Mouse (Mus musculus): ENCODE results near the gene 4930558K02Rik. TPM values are rescaled to one million over a fixed set of nuclear protein-coding genes. Genes with fewer than 3 reads are reported as not detected.

Gene 4930558K02Rik
- polyA plus RNA-seq, 1 experiment from 2014 or later: not detected

GRCm38 (mm10) chr1:161980046-161980445, 610 bp upstream of the 4930558K02Rik start:
- 81% methylated on average over 2 of the region's 2 CpGs for WGBS
- H3K4me1 ChIP-seq (ENCODE audit: insufficient read depth): peaks cover 5% of the 10 kb centered on the region; the same call in 1 of the 2 replicates
- H3K36me3 ChIP-seq (ENCODE audit: insufficient read depth): no peaks in the 10 kb centered on the region
- H3K9me3 ChIP-seq (ENCODE audit: low read depth, low read length): no peaks in the 10 kb centered on the region
- no peak for TF ChIP-seq CTCF (IDR thresholded peaks at IDR 0.05; ENCODE audit: low read depth)
- no peak overlapping the region for H3K4me2 ChIP-seq
- no peaks in the 10 kb centered on the region for H3K27me3 ChIP-seq (ENCODE audit: insufficient read depth, low read length)
- no peak overlapping the region for H3K9ac ChIP-seq
- ATAC-seq (ENCODE audit: insufficient read depth) (no peak), DNase-seq (no peak)
- no peak overlapping the region for H3K27ac ChIP-seq (ENCODE audit: low read depth)
- no peak overlapping the region for H3K4me3 ChIP-seq (ENCODE audit: low read depth, low read length)

- no peak overlapping the region for H3K4me2 ChIP-seq
- no peak for DNase-seq
- TF ChIP-seq CTCF (IDR thresholded peaks at IDR 0.05; ENCODE audit: low read depth): no peak
- H3K4me1 ChIP-seq (ENCODE audit: insufficient read depth): peaks cover 5% of the 10 kb centered on the region; the same call in 1 of the 2 replicates
- H3K9ac ChIP-seq: no peak overlapping the region
- 87% methylated on average over 5 of the region's 5 CpGs for WGBS
- H3K36me3 ChIP-seq (ENCODE audit: insufficient read depth): no peaks in the 10 kb centered on the region
- H3K27ac ChIP-seq (ENCODE audit: low read depth): no peak overlapping the region
- H3K27me3 ChIP-seq (ENCODE audit: insufficient read depth, low read length): no peaks in the 10 kb centered on the region
- no peaks in the 10 kb centered on the region for H3K9me3 ChIP-seq (ENCODE audit: low read depth, low read length)
- no peak overlapping the region for H3K4me3 ChIP-seq (ENCODE audit: low read depth, low read length)
- ATAC-seq (ENCODE audit: insufficient read depth): no peak
Observed at GRCm38 (mm10) chr1:161978173-161978700, 1.2 kb downstream of the 4930558K02Rik start.

DNA sequence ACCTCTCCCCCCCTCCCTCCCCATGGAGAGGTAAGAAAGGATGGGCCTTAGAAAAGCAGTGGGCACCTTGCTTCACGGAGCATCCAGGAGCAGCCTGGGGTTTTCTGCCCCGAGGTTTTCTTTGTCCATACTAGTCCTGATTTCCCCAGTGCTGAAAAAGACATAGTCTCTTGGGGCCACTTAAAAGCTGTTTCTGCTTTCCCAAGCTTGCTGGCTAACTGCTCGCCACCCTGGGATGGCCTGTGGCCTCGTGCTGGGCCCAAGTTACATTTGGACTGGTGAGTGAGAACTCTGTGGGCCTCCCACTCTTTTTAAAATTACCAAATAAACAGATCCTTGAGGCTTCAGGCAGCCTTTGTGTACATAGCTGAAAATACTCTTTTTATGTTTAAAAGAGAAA, 2.1 kb downstream of the 4930558K02Rik start:
- no peaks in the 10 kb centered on the region for H3K36me3 ChIP-seq (ENCODE audit: insufficient read depth)

GRCm38 (mm10) chr1:161976255-161977182, 2.9 kb downstream of the 4930558K02Rik start:
- Histone ChIP-seq H3K4me1 (ENCODE audit: insufficient read depth) (peaks cover 5% of the 10 kb centered on the region; the same call in 1 of the 2 replicates), H3K36me3 (ENCODE audit: insufficient read depth) (no peaks in the 10 kb centered on the region; the same call in 1 of the 2 replicates), H3K27me3 (ENCODE audit: insufficient read depth, low read length) (no peaks in the 10 kb centered on the region), H3K4me3 (ENCODE audit: low read depth, low read length) (no peak overlapping the region), H3K4me2 (no peak overlapping the region), H3K9ac (no peak overlapping the region), H3K9me3 (ENCODE audit: low read depth, low read length) (no peaks in the 10 kb centered on the region), H3K27ac (ENCODE audit: low read depth) (no peak overlapping the region)
- 38% methylated on average over 16 of the region's 16 CpGs for WGBS
- TF ChIP-seq CTCF (IDR thresholded peaks at IDR 0.05; ENCODE audit: low read depth): peak; percentile 96
- ATAC-seq (ENCODE audit: insufficient read depth): peak; percentile 67; the same call in 1 of the 2 replicates
- DNase-seq: peak; percentile 96

More for the DNA sequence above, 2.1 kb downstream of the 4930558K02Rik start:
- Histone ChIP-seq H3K9me3 (ENCODE audit: low read depth, low read length) (no peaks in the 10 kb centered on the region), H3K27ac (ENCODE audit: low read depth) (peak overlapping the region; percentile 9; the same call in 1 of the 2 replicates), H3K4me2 (no peak overlapping the region), H3K9ac (no peak overlapping the region), H3K4me3 (ENCODE audit: low read depth, low read length) (no peak overlapping the region), H3K27me3 (ENCODE audit: insufficient read depth, low read length) (no peaks in the 10 kb centered on the region), H3K4me1 (ENCODE audit: insufficient read depth) (peaks cover 5% of the 10 kb centered on the region; the same call in 1 of the 2 replicates)
- no peak for ATAC-seq (ENCODE audit: insufficient read depth)
- TF ChIP-seq CTCF (IDR thresholded peaks at IDR 0.05; ENCODE audit: low read depth): no peak
- WGBS: 63% methylated on average over 4 of the region's 4 CpGs
- DNase-seq: no peak

GRCm38 (mm10) chr1:161972233-161972632, 7.2 kb downstream of the 4930558K02Rik start:
- Histone ChIP-seq H3K4me3 (ENCODE audit: low read depth, low read length) (no peak overlapping the region), H3K4me1 (ENCODE audit: insufficient read depth) (peaks cover 5% of the 10 kb centered on the region; the same call in 1 of the 2 replicates), H3K9ac (no peak overlapping the region), H3K36me3 (ENCODE audit: insufficient read depth) (peaks cover 6% of the 10 kb centered on the region), H3K4me2 (no peak overlapping the region), H3K9me3 (ENCODE audit: low read depth, low read length) (no peaks in the 10 kb centered on the region), H3K27ac (ENCODE audit: low read depth) (no peak overlapping the region), H3K27me3 (ENCODE audit: insufficient read depth, low read length) (no peaks in the 10 kb centered on the region)
- no peak for TF ChIP-seq CTCF (IDR thresholded peaks at IDR 0.05; ENCODE audit: low read depth)
- no peak for ATAC-seq (ENCODE audit: insufficient read depth)
- no peak for DNase-seq
- 85% methylated on average over 8 of the region's 8 CpGs for whole genome bisulfite sequencing

GRCm38 (mm10) chr1:161970874-161971273, 8.6 kb downstream of the 4930558K02Rik start:
- DNase-seq (no peak), ATAC-seq (ENCODE audit: insufficient read depth) (no peak)
- H3K9me3 ChIP-seq (ENCODE audit: low read depth, low read length): no peaks in the 10 kb centered on the region
- no peak overlapping the region for H3K4me3 ChIP-seq (ENCODE audit: low read depth, low read length)
- H3K27ac ChIP-seq (ENCODE audit: low read depth): no peak overlapping the region
- no peak overlapping the region for H3K4me2 ChIP-seq
- no peak overlapping the region for H3K9ac ChIP-seq
- no peaks in the 10 kb centered on the region for H3K4me1 ChIP-seq (ENCODE audit: insufficient read depth)
- peaks cover 6% of the 10 kb centered on the region for H3K36me3 ChIP-seq (ENCODE audit: insufficient read depth)
- WGBS: 93% methylated on average over 9 of the region's 9 CpGs
- TF ChIP-seq CTCF (IDR thresholded peaks at IDR 0.05; ENCODE audit: low read depth): no peak
- H3K27me3 ChIP-seq (ENCODE audit: insufficient read depth, low read length): no peaks in the 10 kb centered on the region

Measured in lung, embryonic 14.5 days (tissue).